Mouse (Mus musculus) lung, postnatal 0 days (tissue): ENCODE data around the gene Ctse.

ENCODE experiments used
- CTCF ChIP-seq: IDR thresholded peaks from 2 replicates; pipeline ENCODE4 v1.5.1; 2016; ENCODE audit warnings: antibody characterized with exemption, mild to moderate bottlenecking
- EP300 ChIP-seq: IDR thresholded peaks from 2 replicates; pipeline ENCODE4 v1.6.1; 2016; ENCODE audit warnings: antibody characterized with exemption, mild to moderate bottlenecking, control low read depth

DNA sequence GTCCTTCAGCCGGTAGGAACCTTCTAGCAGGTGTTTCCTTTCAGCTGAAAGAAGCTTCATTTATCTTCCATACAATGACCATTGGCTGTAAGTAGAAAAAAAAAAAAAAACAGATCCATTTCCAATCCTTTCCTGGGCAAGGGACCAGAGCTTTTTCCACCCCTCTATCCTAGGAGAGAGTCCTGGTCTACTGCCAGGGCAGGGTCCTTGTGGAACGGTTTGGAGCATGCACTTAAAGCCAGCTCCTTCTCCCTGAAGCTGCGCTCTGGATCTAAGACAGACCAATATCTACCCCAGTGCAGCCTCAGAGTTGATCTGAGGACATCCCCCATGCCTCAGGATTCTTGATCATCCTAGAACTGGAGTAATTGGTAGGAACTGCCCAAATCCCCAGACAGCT lies 83.9 kb downstream of the Ctse start:
- no peak for TF ChIP-seq CTCF
- no peak for TF ChIP-seq EP300
